ENCODE assay signal across 9 mouse cellular contexts in the genomic region with DNA sequence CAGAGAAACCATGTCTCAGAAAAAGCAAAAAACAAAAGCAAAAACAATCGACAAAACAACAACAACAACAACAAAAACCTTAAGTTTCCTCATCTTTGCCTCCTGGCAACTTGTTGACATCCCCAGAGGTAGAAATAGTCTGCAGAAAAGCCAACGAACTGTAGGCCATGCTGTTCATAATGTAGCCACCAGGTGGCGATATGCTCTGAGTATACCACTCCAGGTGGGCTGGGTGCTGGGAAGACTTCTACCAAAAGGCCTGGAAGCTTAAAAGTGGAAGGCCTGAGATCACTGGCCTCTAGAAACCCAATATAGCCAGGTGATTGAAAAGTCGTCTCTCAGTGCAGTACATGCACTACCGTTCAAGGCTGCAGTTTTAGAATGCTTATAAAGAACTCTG. TPM values are rescaled to one million over a fixed set of nuclear protein-coding genes. Genes with fewer than 3 reads are reported as not detected.
DNase-seq lines count a peak whose midpoint lies in the region; ATAC-seq and TF ChIP-seq lines count a peak whose summit lies in the region.
"Had no signal": no experiment of that assay in that cellular context is flagged by ENCODE, and none has a peak within 500 bp of the region (broad histone marks: within the 10 kb centered on the region; RNA-seq: fewer than 3 reads in every experiment).

No protein-coding gene starts in this region.

- H3K27me3 ChIP-seq in MEL (ENCODE audit: control insufficient read depth in 1 of 2, insufficient read depth in 2 of 2, low read length in 2 of 2) = peaks cover 0 to 8% of the 10 kb centered on the region in 2 experiments; a peak in 3 of 4 replicates
- H3K27me3 ChIP-seq in cerebellum, adult 2 months (ENCODE audit: control insufficient read depth, insufficient read depth, low read length) = no peaks in the 10 kb centered on the region; the same call in 1 of the 2 replicates
- no peaks in the 10 kb centered on the region for H3K27me3 ChIP-seq in lung, postnatal 0 days (replicated peaks; ENCODE audit: insufficient read depth, low read length)

- TF ChIP-seq CTCF in MEL (IDR thresholded peaks at IDR 0.05 in 2 of 3, conservative IDR thresholded peaks at IDR 0.05 in 1 of 3; ENCODE audit: control insufficient read depth in 1 of 3, insufficient read depth in 1 of 3, low read depth in 2 of 3, low read length in 3 of 3, poor library complexity in 1 of 3, severe bottlenecking in 1 of 3) = peak; percentile 84 to 97 (median 96)
- peak; percentile 82 for TF ChIP-seq CTCF in cerebellum, adult 2 months (IDR thresholded peaks at IDR 0.05; ENCODE audit: borderline replicate concordance, insufficient read depth, low read depth, low read length)
- TF ChIP-seq CTCF in gastrocnemius, adult 2 months (IDR thresholded peaks at IDR 0.05) = no peak; the same call in 1 of the 2 replicates
- TF ChIP-seq CTCF in lung, postnatal 0 days (IDR thresholded peaks at IDR 0.05) = peak; percentile 91

- no peak for TF ChIP-seq POLR2A in MEL (IDR thresholded peaks at IDR 0.05; ENCODE audit: control insufficient read depth in 1 of 2, insufficient read depth in 1 of 2, low read depth in 1 of 2, low read length in 2 of 2, poor library complexity in 1 of 2)
- TF ChIP-seq POLR2A in cerebellum, adult 2 months (IDR thresholded peaks at IDR 0.05; ENCODE audit: borderline replicate concordance, insufficient read depth, low read length) = no peak

- no peak overlapping the region for H3K9ac ChIP-seq in MEL (ENCODE audit: control insufficient read depth, low read depth, low read length, poor library complexity, severe bottlenecking)
- no peak overlapping the region for H3K9ac ChIP-seq in lung, postnatal 0 days (replicated peaks; ENCODE audit: low read depth)

- TF ChIP-seq RAD21 in MEL (IDR thresholded peaks at IDR 0.05; ENCODE audit: low read depth, low read length) = peak; percentile 78

- no peaks in the 10 kb centered on the region for H3K4me1 ChIP-seq in MEL (ENCODE audit: control insufficient read depth in 1 of 2, insufficient read depth in 2 of 2, low read length in 2 of 2)
- no peaks in the 10 kb centered on the region for H3K4me1 ChIP-seq in cerebellum, adult 2 months (ENCODE audit: control insufficient read depth, insufficient read depth, low read length)
- no peaks in the 10 kb centered on the region for H3K4me1 ChIP-seq in lung, postnatal 0 days (ENCODE audit: insufficient read depth, low read depth, low read length)

- intact Hi-C loops in gastrocnemius, adult 2 months (cut with DNase I) = loop anchor here (1.0 kb wide), 1 partner anchor 10 kb away; no protein-coding TSS in a partner anchor

- no peaks in the 10 kb centered on the region for H3K9me3 ChIP-seq in MEL (replicated peaks; ENCODE audit: insufficient read depth, low read length)
- H3K9me3 ChIP-seq in lung, postnatal 0 days (ENCODE audit: low read length) = no peaks in the 10 kb centered on the region

- 19% methylated on average over 5 of the region's 5 CpGs for WGBS in cerebellum, adult 2 months
- WGBS in lung, postnatal 0 days = 10% methylated on average over 5 of the region's 5 CpGs

- ATAC-seq in lung, postnatal 0 days = 0 out of 2 replicates have a peak, but pooled peaks have one; percentile 30
- ATAC-seq in inflammation-experienced regulatory T-cells, adult 6 months = no peak

- H3K79me2 ChIP-seq in MEL (ENCODE audit: control insufficient read depth, insufficient read depth, low read length, poor library complexity) = no peaks in the 10 kb centered on the region

- no peak for TF ChIP-seq EP300 in MEL (IDR thresholded peaks at IDR 0.05; ENCODE audit: low read depth in 1 of 2, low read length in 2 of 2)
- no peak for TF ChIP-seq EP300 in lung, postnatal 0 days (IDR thresholded peaks at IDR 0.05)

- no peak overlapping the region for H3K27ac ChIP-seq in MEL (ENCODE audit: control insufficient read depth, low read depth, low read length)
- no peak overlapping the region for H3K27ac ChIP-seq in cerebellum, adult 2 months (ENCODE audit: insufficient read depth, low read length)
- peak overlapping the region; percentile 20; the same call in 1 of the 2 replicates for H3K27ac ChIP-seq in gastrocnemius, adult 2 months
- H3K27ac ChIP-seq in lung, postnatal 0 days (ENCODE audit: low read length) = no peak overlapping the region
- H3K27ac ChIP-seq: macrophage had no signal

- DNase-seq in B cell, adult 2 months = peak; percentile 82 to 84
- DNase-seq in MEL (ENCODE audit: low read depth, low spot score) = peak; percentile 83
- peak; percentile 73 to 80 for DNase-seq in cerebellum, adult 2 months
- DNase-seq in gastrocnemius, adult 2 months = peak; percentile 85
- DNase-seq in layer of hippocampus, adult 11-12 months (ENCODE audit: low spot score) = peak; percentile 85
- peak; percentile 76 for DNase-seq in lung, postnatal 0 days (ENCODE audit: low spot score)
- peak; percentile 69 for DNase-seq in skeletal muscle tissue, adult 2 months (ENCODE audit: low read depth, low spot score)

- no peaks in the 10 kb centered on the region for H3K36me3 ChIP-seq in MEL (ENCODE audit: control insufficient read depth in 1 of 2, insufficient read depth in 2 of 2, low read length in 2 of 2)
- H3K36me3 ChIP-seq in lung, postnatal 0 days (ENCODE audit: insufficient read depth, low read length) = no peaks in the 10 kb centered on the region

- no peak overlapping the region for H3K4me3 ChIP-seq in MEL (ENCODE audit: control insufficient read depth in 1 of 2, insufficient read depth in 1 of 2, low read depth in 2 of 2, low read length in 2 of 2)
- no peak overlapping the region for H3K4me3 ChIP-seq in cerebellum, adult 2 months (replicated peaks; ENCODE audit: insufficient read depth, low read depth, low read length)
- H3K4me3 ChIP-seq in gastrocnemius, adult 2 months = no peak overlapping the region
- H3K4me3 ChIP-seq in lung, postnatal 0 days (ENCODE audit: low read depth, low read length) = no peak overlapping the region

- no peak overlapping the region for H3K4me2 ChIP-seq in lung, postnatal 0 days (replicated peaks; ENCODE audit: low read depth, low read length)

TF ChIP-seq in MEL, 35 proteins besides CTCF, POLR2A, EP300 and RAD21 (continues in another document):
- TF ChIP-seq USF2 (IDR thresholded peaks at IDR 0.05; ENCODE audit: borderline replicate concordance in 1 of 2, insufficient read depth in 1 of 2, low read depth in 1 of 2, low read length in 2 of 2) = no peak
- no peak for TF ChIP-seq GABPA (IDR thresholded peaks at IDR 0.05; ENCODE audit: low read depth, low read length)
- TF ChIP-seq TCF12 (IDR thresholded peaks at IDR 0.05; ENCODE audit: low read depth, low read length) = no peak
- TF ChIP-seq MYC (IDR thresholded peaks at IDR 0.05; ENCODE audit: low read depth, low read length) = 0 out of 2 replicates have a peak, but pooled peaks have one; percentile 33
- no peak for TF ChIP-seq CHD1 (IDR thresholded peaks at IDR 0.05; ENCODE audit: low read depth, low read length)
- peak; percentile 37; the same call in 1 of the 2 replicates for TF ChIP-seq BHLHE40 (IDR thresholded peaks at IDR 0.05; ENCODE audit: borderline replicate concordance, low read depth, low read length)
- TF ChIP-seq MXI1 (IDR thresholded peaks at IDR 0.05; ENCODE audit: low read depth, low read length) = no peak
- TF ChIP-seq USF1 (IDR thresholded peaks at IDR 0.05; ENCODE audit: low read depth, low read length) = no peak

RNA-seq across cellular contexts. Expression of a gene that starts 2.4 kb away (rescaled TPM):
- not detected in 2 replicates for total RNA-seq in MEL (2012; rRNA removed)
- not detected for polyA plus RNA-seq in MEL (2012; ENCODE audit: insufficient read depth in 1 of 2, insufficient read length in 2 of 2, low read depth in 1 of 2, low replicate concordance in 2 of 2, missing spikeins in 1 of 2)
- polyA plus RNA-seq in cerebellum, adult 2 months (2012; rRNA removed) = not detected in 2 replicates
- total RNA-seq in gastrocnemius, adult 2 months (2021) = not detected
- not detected in 2 replicates for polyA plus RNA-seq in lung, postnatal 0 days (2015; fragmentation: Nextera tagmentation; extraction: Ambion mirVana)
- polyA plus RNA-seq in inflammation-experienced regulatory T-cells, adult 6 months (2017; shearing (Covaris generic)) = not detected
- polyA plus RNA-seq: macrophage had no signal

RNA-seq across cellular contexts. Expression of a gene that starts 11.4 kb away (rescaled TPM):
- total RNA-seq in MEL (2012; rRNA removed) = not detected in 2 replicates
- under 1 TPM in 1 of 2 experiments, not detected in 1; 0.26 TPM for polyA plus RNA-seq in MEL (2012; ENCODE audit: insufficient read depth in 1 of 2, insufficient read length in 2 of 2, low read depth in 1 of 2, low replicate concordance in 2 of 2, missing spikeins in 1 of 2)
- 15.4 and 19.0 TPM in 2 replicates for polyA plus RNA-seq in cerebellum, adult 2 months (2012; rRNA removed)
- total RNA-seq in gastrocnemius, adult 2 months (2021) = 10 to 100 TPM; 27.5 to 44.2 TPM
- 0.65 and 1.4 TPM in 2 replicates for polyA plus RNA-seq in lung, postnatal 0 days (2015; fragmentation: Nextera tagmentation; extraction: Ambion mirVana)
- polyA plus RNA-seq in inflammation-experienced regulatory T-cells, adult 6 months (2017; shearing (Covaris generic)) = 10 to 100 TPM in 1 of 3 experiments, 1 to 10 TPM in 2; 3.1 to 11.4 (median 5.6) TPM

RNA-seq across cellular contexts. Expression of a gene that starts 28.6 kb away (rescaled TPM):
- total RNA-seq in MEL (2012; rRNA removed) = 110 and 129 TPM in 2 replicates
- polyA plus RNA-seq in MEL (2012; ENCODE audit: insufficient read depth in 1 of 2, insufficient read length in 2 of 2, low read depth in 1 of 2, low replicate concordance in 2 of 2, missing spikeins in 1 of 2) = 100 to 1,000 TPM in 1 of 2 experiments, not detected in 1; 121 TPM
- 28.0 and 30.6 TPM in 2 replicates for polyA plus RNA-seq in cerebellum, adult 2 months (2012; rRNA removed)
- total RNA-seq in gastrocnemius, adult 2 months (2021) = 10 to 100 TPM; 15.7 to 17.9 TPM
- 21.5 and 25.4 TPM in 2 replicates for polyA plus RNA-seq in lung, postnatal 0 days (2015; fragmentation: Nextera tagmentation; extraction: Ambion mirVana)
- 10 to 100 TPM; 45.7 to 58.4 (median 53.4) TPM for polyA plus RNA-seq in inflammation-experienced regulatory T-cells, adult 6 months (2017; shearing (Covaris generic))

RNA-seq across cellular contexts. Expression of a gene that starts 29.0 kb away (rescaled TPM):
- total RNA-seq in MEL (2012; rRNA removed) = 207 and 211 TPM in 2 replicates
- 1,000 to 10,000 TPM in 1 of 2 experiments, 100 to 1,000 TPM in 1; 644 to 1,168 TPM for polyA plus RNA-seq in MEL (2012; ENCODE audit: insufficient read depth in 1 of 2, insufficient read length in 2 of 2, low read depth in 1 of 2, low replicate concordance in 2 of 2, missing spikeins in 1 of 2)
- polyA plus RNA-seq in cerebellum, adult 2 months (2012; rRNA removed) = 88.7 and 96.0 TPM in 2 replicates
- 100 to 1,000 TPM; 122 to 144 TPM for total RNA-seq in gastrocnemius, adult 2 months (2021)
- 182 and 191 TPM in 2 replicates for polyA plus RNA-seq in lung, postnatal 0 days (2015; fragmentation: Nextera tagmentation; extraction: Ambion mirVana)
- polyA plus RNA-seq in inflammation-experienced regulatory T-cells, adult 6 months (2017; shearing (Covaris generic)) = 100 to 1,000 TPM; 233 to 353 (median 259) TPM

RNA-seq across cellular contexts. Expression of a gene that starts 39.8 kb away (rescaled TPM):
- total RNA-seq in MEL (2012; rRNA removed) = not detected in 2 replicates
- polyA plus RNA-seq in MEL (2012; ENCODE audit: insufficient read depth in 1 of 2, insufficient read length in 2 of 2, low read depth in 1 of 2, low replicate concordance in 2 of 2, missing spikeins in 1 of 2) = under 1 TPM in 1 of 2 experiments, not detected in 1; 0.04 TPM
- 49.2 and 55.9 TPM in 2 replicates for polyA plus RNA-seq in cerebellum, adult 2 months (2012; rRNA removed)
- total RNA-seq in gastrocnemius, adult 2 months (2021) = under 1 TPM in 1 of 2 experiments, not detected in 1; 0.11 TPM
- 0.55 and 0.57 TPM in 2 replicates for polyA plus RNA-seq in lung, postnatal 0 days (2015; fragmentation: Nextera tagmentation; extraction: Ambion mirVana)
- under 1 TPM in 1 of 3 experiments, not detected in 2; 0.15 TPM for polyA plus RNA-seq in inflammation-experienced regulatory T-cells, adult 6 months (2017; shearing (Covaris generic))
- polyA plus RNA-seq: macrophage had no signal
